Mouse (Mus musculus) megakaryocyte-erythroid progenitor cell, adult 5-6 weeks (primary cell): Measurements from ENCODE around the gene Olfr434. TPM values are rescaled to one million over a fixed set of nuclear protein-coding genes. Genes with fewer than 3 reads are reported as not detected.
A peak's percentile ranks its signal among the peaks of the same experiment; 100 is the strongest.
"Not testable (repeated sequence)": the region's sequence is repeated elsewhere in the genome, so short reads cannot be mapped to it uniquely, and the experiment has no call there.

Source experiments
- ATAC-seq: replicated peaks from 2 replicates; pipeline ENCODE4 v1.8.0; 2016; ENCODE audit warnings: mild to moderate bottlenecking, inconsistent platforms; ENCODE audit not compliant: severe bottlenecking, poor library complexity, low FRiP score, low TSS enrichment
- total RNA-seq, 2 experiments: library from RNA; stranded (forward) in 1 of 2; stranded (reverse) in 1 of 2; fragments of 200-1000, 215-1000 nt in 1 of 2; fragments of >200 nt in 1 of 2; fragmentation: Nextera tagmentation in 1 of 2; gene quantifications; 2 replicates each; pipeline ENCODE4 v1.2.3; 2014 to 2017

Gene Olfr434
- not detected in 2 replicates for total RNA-seq (2014; fragmentation: Nextera tagmentation)
- not detected in 2 replicates for total RNA-seq (2017)

DNA sequence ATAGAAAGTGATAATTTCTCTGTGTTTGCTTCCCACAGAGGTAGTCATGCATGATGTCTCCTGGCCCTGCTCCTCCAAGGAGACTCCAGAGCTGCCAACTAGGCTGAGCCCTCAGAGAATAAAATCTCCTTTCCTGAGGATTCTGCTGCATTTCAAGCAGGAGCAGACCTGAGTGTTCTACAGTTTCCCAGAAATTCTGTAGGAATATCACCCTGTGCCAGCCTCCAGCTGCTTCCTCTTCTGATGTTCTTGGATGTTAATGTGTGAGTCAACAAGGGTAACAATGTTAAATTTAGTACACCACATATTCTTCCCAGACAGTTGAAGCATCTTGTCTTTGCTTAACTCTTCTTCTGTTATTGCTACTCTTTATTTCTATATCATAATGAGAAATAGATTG is at the start of gene Olfr434:
Gene Olfr434, plus strand, starts transcription at position 149 of the 400 bp plus-strand sequence.
- ATAC-seq: not testable (repeated sequence)

DNA sequence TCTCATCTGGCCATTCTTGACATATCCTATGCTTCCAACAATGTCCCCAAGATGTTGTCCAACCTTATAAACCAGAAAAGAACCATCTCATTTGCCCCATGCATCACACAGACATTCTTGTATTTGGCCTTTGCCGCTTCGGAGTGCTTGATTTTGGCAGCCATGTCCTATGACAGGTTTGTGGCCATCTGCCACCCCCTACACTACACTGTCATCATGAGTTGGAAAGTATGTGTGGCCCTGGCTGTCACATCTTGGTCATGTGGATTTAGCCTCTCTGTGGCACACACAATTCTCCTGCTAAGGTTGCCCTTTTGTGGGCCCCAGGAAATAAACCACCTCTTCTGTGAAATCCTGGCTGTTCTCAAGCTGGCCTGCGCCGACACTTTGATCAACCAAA is 45.6 kb upstream of the Olfr434 start:
- ATAC-seq: no peak

DNA sequence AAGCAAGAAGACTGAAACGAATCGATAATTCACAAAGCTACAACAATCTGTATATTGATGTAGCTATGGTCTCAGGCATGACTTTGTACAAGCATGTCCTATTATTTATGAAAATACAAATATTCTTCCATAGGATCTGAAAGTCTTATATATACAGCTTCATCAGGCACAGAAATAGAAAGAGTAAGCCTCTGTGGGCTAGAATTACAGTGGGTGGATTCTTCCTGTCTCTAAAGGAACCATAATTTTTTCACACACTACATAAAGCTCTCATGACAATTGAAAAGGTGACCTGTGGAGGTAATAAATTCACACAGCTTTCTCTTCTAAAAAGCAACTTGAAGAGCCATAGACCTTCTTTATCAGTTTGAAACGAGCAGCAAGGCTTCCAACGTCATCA is 41.0 kb upstream of the Olfr434 start, which contains the start of gene Olfr13:
Gene Olfr13, plus strand, starts transcription at position 301 of the 400 bp plus-strand sequence.
- ATAC-seq: no peak

DNA sequence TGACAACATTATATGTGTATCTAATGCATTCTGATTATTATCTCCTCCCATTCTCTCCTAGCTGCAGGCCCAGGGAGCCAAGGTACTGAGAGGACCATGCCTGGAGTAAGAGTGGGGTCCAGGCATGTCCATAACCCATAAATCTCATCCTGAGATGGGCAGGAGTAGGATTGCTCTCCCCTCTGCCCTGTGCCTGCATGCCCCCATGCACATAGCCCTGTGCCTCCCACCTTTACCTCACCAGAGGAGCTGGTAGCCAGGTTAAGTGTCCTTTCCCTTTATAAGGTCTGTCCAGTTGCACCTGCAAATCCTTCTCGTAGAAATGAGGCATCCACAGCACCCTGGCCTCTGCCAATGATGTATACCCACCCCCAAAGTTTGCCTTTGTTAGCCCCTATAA is 34.7 kb upstream of the Olfr434 start:
- ATAC-seq: no peak

DNA sequence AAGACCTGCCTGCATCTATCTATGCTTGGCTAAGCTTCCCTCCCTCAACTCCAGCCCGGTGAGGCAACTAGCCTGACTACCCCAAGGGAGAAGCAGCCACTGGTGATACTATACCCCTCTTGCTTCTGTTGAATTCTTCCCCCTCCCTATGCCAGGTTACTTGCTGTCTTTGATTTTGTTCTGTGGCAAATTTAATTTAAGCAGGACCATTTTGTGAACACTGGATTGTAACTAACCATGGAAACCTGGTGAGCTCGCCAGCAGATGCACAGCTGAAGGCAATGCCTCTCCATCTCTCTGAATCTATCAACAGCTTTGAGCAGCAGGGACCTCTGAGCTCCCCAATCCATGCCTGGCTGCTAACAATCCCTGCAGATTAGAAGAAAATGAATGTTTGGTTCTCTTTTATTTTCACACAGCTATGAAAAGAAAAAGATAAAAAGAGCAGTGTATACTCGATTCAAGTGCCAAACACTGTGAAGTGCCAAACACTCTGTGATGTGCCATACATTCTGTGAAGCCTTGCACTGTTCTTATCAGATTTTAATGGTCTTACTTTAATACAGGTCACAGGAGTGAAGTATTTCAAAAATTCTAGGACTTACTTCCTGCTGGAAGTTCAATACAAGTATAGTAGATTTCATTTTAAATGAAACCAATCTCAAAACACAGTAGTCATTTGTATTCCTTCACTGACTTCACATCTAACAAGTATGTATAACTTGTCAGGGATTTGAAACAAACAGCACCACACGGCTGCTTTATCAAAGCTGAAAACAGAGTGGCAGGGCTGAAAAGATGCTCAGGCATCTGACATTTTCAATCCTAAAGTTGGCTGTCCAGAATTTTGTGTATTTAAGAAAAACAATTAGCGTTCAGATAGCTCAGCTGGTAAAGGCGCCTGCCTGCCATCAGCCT is 34.0 kb upstream of the Olfr434 start:
- ATAC-seq: no peak

DNA sequence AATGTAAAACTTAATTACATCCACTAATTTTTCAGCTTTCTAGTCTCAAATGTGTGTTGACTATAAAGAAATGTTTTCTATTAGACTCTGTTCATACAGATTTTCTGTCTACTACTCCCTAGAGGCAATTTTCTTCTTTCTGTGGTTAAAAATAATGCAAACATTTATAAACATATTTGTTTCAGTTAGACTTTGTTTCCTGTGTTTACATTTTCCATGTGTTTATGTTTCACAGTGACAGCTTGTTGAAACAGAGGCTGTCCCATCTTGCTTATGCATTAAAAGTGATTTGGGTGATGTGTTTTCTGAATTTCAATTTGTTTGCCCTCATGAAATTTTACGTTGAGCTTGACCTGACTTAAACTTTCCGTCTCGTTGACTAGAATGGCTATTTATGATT is 21.8 kb upstream of the Olfr434 start:
- ATAC-seq: no peak

DNA sequence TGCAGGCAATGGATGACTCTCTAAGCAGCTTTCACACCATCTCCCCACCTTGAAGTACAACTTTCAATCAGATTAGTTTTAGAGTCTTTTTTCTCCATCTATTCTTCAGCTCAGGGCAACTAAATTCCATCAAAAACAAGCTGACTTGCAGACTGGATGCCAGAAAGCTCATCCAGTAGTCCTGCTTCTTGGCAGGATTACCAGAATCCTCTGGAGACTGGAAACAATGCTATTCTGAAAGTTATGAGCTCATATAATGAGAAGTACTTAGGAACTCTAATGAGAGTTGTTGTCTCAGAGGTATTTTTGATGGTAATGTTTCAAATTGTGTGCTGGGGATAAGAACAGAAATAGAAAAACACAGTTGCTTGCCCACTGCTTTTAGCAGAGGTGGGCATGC is 16.0 kb upstream of the Olfr434 start, which contains the start of gene Olfr435:
Gene Olfr435, plus strand, starts transcription at position 366 of the 400 bp plus-strand sequence.
- no peak for ATAC-seq

DNA sequence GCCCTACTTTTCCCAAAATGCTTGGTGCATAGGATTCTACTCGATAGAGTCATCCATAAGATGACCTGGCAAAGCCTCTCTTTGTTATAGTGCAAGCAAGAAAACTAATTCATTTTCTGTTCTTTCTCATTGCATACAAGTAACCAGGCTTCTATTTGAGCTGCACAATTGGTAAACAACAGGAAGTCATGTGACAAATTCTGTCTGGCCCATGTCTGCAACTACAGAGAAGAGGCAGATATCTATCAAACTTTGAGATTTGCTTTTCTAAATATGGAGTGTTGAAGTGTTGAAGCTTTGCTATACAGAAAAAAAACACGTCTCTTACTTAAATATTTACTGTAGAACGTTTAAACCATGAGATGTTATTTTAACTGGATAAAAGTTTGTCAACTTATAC is 14.7 kb upstream of the Olfr434 start:
- no peak for ATAC-seq

DNA sequence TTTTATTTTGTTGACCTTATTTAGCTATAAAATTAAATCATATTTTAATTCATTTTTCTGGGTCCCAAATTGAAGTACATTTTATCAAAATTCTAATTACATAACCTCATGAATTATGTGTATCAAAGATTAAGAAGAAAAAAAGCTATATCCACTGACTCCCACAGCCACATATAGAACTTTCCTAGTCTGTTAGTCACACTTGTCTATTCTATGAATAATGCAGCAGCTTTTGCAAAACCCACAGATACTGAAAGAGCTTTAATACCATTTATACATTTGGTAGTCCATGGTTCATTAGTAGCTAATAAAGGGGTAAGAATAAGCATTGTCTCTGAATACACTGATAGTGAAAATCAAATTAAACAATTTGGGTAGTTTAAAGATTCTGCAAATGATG is 10.0 kb upstream of the Olfr434 start:
- ATAC-seq: no peak

DNA sequence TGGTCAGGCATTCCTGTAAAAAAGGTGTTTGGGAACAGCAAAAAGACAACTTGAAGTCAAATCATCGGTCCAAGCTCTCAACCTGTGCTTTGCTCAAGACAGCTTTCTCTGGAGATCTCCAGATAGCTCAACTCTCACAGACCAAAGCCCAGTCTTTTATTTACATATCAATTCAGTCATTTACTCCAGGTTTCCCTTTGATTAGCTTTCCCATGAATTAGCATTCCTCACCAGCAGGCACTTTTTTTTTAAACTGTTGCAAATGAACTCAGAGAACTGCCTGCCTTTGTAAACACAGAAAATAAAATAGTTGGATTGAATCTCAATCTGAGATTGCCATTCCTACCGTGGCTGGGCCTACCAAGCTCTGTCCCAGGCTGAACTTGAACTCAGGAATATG is 7.5 kb upstream of the Olfr434 start:
- ATAC-seq: no peak

DNA sequence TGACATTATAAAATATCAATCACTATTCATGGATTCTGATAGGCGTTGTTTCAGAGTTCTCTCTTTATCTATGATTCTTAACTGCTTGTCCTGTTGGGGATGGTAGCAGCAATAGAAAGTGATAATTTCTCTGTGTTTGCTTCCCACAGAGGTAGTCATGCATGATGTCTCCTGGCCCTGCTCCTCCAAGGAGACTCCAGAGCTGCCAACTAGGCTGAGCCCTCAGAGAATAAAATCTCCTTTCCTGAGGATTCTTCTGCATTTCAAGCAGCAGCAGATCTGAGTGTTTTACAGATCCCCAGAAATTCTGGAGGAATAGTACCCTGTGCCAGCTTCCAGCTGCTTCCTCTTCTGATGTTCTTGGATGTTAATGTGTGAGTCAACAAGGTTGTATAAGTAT is 18.4 kb downstream of the Olfr434 start, which contains the start of gene Olfr47:
Gene Olfr47, plus strand, starts transcription at position 275 of the 400 bp plus-strand sequence.
- not testable (repeated sequence) for ATAC-seq

DNA sequence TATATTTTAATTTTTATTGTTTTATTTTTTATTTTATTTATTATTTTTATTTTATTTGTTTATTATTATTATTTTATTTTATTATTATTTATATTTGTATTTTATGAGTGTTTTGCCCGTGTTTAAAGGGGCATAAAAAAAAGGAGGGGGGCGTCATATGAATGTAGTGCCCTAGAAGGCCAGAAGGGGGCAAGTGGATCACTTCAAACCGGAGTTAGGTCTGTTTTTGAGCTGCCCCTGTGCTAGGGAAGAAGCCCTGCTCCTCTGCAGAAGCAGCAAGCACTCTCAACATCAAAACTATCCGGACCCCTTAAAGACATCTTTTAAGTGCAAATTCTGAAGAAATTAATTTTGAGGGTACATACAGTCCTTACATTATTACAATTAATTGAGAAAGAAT is 29.2 kb downstream of the Olfr434 start:
- ATAC-seq: no peak

DNA sequence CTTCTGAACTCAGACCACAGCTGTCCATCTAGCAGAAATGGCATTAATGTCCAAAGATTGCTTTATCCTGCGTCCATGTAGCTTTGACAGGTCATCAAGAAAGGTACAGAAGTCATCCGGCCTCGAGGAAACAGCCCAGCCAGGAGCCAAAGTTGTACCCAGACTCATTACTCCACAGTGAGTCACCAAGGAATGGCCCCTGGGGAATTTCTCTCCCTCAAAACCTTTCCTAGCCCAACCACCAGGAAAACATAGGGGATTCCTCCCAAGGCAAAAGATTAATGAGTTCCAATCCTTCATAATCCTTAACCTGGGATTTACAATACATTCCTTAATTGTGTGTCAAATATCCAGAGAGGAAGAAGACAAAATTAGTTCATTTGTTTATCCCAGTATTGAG is 34.6 kb downstream of the Olfr434 start:
- no peak for ATAC-seq

DNA sequence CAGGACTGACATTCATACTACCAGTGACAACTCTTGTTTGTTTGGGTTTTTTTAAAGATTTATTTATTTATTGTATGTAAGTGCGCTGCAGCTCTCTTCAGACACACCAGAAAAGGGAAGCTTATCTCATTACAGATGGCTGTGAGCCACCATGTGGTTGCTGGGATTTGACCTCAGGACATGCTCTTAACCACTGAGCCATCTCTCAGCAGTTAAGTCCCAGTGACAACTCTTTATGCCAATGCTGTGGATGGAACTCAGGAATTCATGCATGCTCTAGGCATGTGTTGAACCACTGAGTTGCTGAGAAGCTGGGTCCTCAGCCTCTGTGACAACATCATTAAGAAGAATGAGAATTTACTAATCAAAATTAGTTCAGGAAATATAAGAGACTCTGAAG is 40.2 kb downstream of the Olfr434 start:
- ATAC-seq: no peak

DNA sequence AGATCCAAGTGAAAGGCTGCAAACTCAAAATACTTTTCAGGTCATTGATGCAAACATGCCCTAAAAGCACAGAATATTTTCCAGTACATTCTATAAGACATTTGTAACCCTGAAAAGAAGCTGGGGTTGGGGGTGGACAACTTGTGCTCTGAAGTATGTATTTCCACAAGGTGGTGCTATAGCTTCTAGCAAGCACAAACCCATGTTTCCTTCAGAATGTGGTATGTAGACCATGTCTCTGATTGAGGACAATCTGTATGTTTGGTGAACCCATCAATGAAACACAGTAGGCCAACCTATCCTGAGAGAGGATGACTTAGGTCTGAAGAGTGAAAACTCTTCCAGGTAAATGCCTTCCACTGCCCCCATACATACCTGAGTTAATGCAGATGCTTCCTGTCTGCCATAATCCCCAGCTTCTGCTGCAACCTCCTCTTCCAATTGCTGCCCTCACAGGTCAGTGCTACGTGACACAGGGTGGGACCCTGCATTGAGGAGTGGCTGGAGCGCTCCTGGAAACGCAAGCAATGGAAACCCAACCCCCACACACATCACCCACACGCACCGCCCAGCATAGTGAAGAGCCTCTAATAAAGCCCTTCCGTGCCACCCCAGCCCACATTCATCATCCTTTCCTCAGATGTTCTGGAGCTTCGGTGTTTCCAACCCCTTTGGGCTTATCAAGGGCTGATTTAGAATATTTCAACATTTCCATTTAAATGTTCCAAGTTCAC is 41.5 kb downstream of the Olfr434 start:
- peak; percentile 55; the same call in 1 of the 2 replicates for ATAC-seq

DNA sequence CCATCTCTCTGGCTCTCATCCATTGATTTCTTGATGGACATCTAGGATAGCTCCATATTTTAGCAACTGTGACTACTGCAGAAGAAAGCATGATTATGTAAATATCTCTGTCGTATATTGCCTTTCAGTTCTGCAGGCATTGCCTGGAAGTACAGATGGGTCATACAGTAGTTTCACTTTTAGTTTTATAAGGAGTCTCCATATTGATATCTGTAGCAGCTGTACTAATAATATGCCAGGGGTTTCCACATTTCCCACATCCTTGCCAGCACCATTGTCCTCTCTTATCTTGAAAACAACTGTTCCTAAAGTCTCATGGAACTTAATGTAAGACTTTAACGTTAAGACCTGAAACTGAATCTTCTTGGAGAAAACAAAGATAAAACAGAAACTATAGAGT is 47.9 kb downstream of the Olfr434 start:
- ATAC-seq: no peak

DNA sequence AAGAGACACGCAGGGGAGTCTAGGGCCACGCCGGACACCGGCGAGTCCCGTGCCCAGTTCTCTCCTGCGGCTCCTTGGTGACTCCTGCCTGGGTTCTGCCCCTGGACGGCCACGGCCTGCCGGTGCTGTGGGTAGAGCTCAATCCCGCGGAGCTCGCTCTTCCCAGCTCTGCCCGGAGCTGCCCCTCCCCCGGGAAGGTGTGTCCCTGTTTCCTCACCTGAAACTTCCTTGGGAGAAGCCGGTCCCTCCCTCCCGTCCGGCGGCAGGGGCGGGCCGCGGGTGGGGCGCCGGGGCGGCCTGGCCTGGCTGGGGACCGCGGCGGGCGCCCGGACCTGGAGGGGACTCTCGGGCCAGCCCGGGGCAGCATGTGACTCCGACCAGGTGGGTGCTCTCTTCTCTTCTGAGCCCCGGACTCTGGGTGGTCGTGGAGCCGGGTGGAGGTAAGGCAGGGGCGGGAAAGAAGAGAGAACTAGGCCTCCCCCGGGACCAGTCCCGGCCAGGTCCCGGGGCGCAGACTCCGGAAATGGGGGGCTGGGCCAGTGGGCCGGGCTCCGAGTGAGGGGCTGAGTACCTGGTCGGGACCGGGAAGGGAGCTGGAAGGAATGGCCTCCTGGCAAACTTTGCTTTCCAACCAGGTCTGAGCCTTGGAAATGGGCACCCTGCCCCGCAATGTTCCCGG is 52.7 kb downstream of the Olfr434 start, which contains the start of gene Arhgef5:
Gene Arhgef5, plus strand, starts transcription at position 220 of the 679 bp plus-strand sequence.
- peak; percentile 26; the same call in 1 of the 2 replicates for ATAC-seq

DNA sequence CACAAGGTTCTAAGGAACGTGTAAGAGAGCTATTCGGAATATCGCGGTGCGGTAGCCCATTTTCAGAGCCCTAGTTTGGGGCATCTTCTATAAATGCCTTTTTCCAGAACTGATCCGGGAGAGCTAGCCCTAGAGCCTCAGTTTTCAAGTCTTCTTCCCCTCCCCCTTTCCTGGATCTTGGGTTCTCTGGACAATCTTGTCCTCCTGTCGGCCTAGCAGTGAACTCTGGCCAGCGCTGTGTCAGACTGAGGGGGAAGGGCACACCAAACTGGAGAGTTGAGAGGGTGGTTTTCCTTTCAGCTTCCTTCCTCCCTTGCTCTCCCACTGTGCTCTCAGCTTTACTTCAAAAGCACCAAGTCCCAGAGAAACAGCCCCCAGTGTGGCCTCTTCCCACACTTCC is 53.5 kb downstream of the Olfr434 start:
- no peak for ATAC-seq
